Mouse (Mus musculus) liver, embryonic 12.5 days (tissue): Measurements from ENCODE around the gene Homer2. TPM values are rescaled to one million over a fixed set of nuclear protein-coding genes. Genes with fewer than 3 reads are reported as not detected.

Source experiments
- ATAC-seq: fragments of 200-750 bp; cut with Nextera tagmentation; 2 replicates; pipeline ENCODE4 v1.8.0; 2017; ENCODE audit warnings: moderate number of reproducible peaks, mild to moderate bottlenecking, moderate library complexity
- H3K27ac ChIP-seq: fragments of 300-500 bp; sonication (generic); 2 replicates; pipeline ENCODE4 v1.5.1; 2016; ENCODE audit warnings: mild to moderate bottlenecking
- H3K27me3 ChIP-seq: fragments of 300-500 bp; sonication (generic); replicated peaks from 2 replicates; pipeline ENCODE4 v1.6.1; 2016; ENCODE audit warnings: mild to moderate bottlenecking, moderate library complexity
- H3K36me3 ChIP-seq: fragments of 300-500 bp; sonication (generic); 2 replicates; pipeline ENCODE4 v1.6.1; 2016; ENCODE audit warnings: mild to moderate bottlenecking, moderate library complexity
- H3K4me1 ChIP-seq: fragments of 300-500 bp; sonication (generic); 2 replicates; pipeline ENCODE4 v1.6.1; 2016
- H3K4me2 ChIP-seq: fragments of 300-500 bp; sonication (generic); 2 replicates; pipeline ENCODE4 v1.6.1; 2016; ENCODE audit warnings: mild to moderate bottlenecking, moderate library complexity
- H3K4me3 ChIP-seq: fragments of 300-500 bp; sonication (generic); 2 replicates; pipeline ENCODE4 v1.5.1; 2016; ENCODE audit warnings: mild to moderate bottlenecking, moderate library complexity
- H3K9ac ChIP-seq: fragments of 300-500 bp; sonication (generic); 2 replicates; pipeline ENCODE4 v1.6.1; 2016; ENCODE audit warnings: mild to moderate bottlenecking, moderate library complexity
- H3K9me3 ChIP-seq: fragments of 300-500 bp; sonication (generic); replicated peaks from 2 replicates; pipeline ENCODE4 v1.6.1; 2016; ENCODE audit warnings: mild to moderate bottlenecking, moderate library complexity
- WGBS: fragments of 180-500 bp; shearing (Covaris S2); methylation state at CpG from one replicate; pipeline ENCODE4 v1.1.7; 2016; ENCODE audit not compliant: insufficient replicate concordance; 5-methylcytosine and 5-hydroxymethylcytosine counted together
- polyA plus RNA-seq: library from polyadenylated mRNA; unstranded; fragments of >200 nt; fragmentation: Nextera tagmentation; extraction: Ambion mirVana; gene quantifications from 2 replicates; pipeline ENCODE4 v1.2.1, GENCODE M21; 2016

Gene Homer2
- polyA plus RNA-seq: 8.8 and 10.0 TPM in 2 replicates

- H3K9ac ChIP-seq: peak within 1 kb of the TSS; percentile 73
- peak within 1 kb of the TSS; percentile 7; the same call in 1 of the 2 replicates for H3K27ac ChIP-seq
- 75% methylated on average over 14 of the region's 14 CpGs for WGBS
- no peaks in the 10 kb centered on the region for H3K36me3 ChIP-seq
- peaks cover 82% of the 10 kb centered on the region for H3K27me3 ChIP-seq
- peaks cover 23% of the 10 kb centered on the region for H3K4me1 ChIP-seq
- ATAC-seq: no peak
- H3K4me2 ChIP-seq: peak within 1 kb of the TSS; percentile 96
- no peaks in the 10 kb centered on the region; the same call in 1 of the 2 replicates for H3K9me3 ChIP-seq
- H3K4me3 ChIP-seq: peak within 1 kb of the TSS; percentile 71
These were observed at the start of gene Homer2 for GRCm38 (mm10) chr7:81707471-81708140. TSS of gene Homer2 (minus strand) at chr7:81707527.

GRCm38 (mm10) chr7:81747956-81748355 is 40.6 kb upstream of the Homer2 start:
- H3K4me3 ChIP-seq: no peak overlapping the region
- H3K4me1 ChIP-seq: no peaks in the 10 kb centered on the region; the same call in 1 of the 2 replicates
- H3K9ac ChIP-seq: no peak overlapping the region
- ATAC-seq: no peak
- no peaks in the 10 kb centered on the region for H3K36me3 ChIP-seq
- 73% methylated on average over 3 of the region's 3 CpGs for WGBS
- H3K27me3 ChIP-seq: no peaks in the 10 kb centered on the region
- H3K4me2 ChIP-seq: no peak overlapping the region
- no peak overlapping the region for H3K27ac ChIP-seq
- H3K9me3 ChIP-seq: no peaks in the 10 kb centered on the region

GRCm38 (mm10) chr7:81744145-81744544 is 36.8 kb upstream of the Homer2 start:
- Histone ChIP-seq H3K36me3 (no peaks in the 10 kb centered on the region), H3K9me3 (no peaks in the 10 kb centered on the region), H3K4me2 (no peak overlapping the region), H3K9ac (no peak overlapping the region), H3K27ac (no peak overlapping the region), H3K4me3 (no peak overlapping the region), H3K4me1 (peaks cover 6% of the 10 kb centered on the region), H3K27me3 (no peaks in the 10 kb centered on the region)
- 0 out of 2 replicates have a peak, but pooled peaks have one; percentile 54 for ATAC-seq
- 53% methylated on average over 4 of the region's 4 CpGs for WGBS

DNA sequence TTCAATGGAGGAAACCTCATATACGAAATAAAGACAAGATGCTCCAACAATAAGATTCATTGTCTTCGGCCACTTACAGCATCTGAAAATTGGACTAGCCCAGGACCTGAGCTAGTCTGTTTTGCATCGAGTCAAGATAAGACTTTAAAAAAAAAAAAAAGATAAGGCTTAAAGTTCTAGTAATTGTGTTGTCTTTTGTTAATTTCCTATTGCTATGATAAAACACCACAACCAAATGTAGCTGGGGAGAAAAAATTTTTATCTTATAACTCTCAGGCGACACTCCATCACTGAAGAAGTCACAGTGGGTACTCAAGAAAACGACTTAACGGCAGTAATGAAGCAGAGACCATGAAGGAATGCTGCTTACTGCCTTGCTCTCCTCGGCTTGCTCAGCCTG is 32.7 kb upstream of the Homer2 start:
- Histone ChIP-seq H3K27me3 (no peaks in the 10 kb centered on the region), H3K27ac (no peak overlapping the region), H3K4me2 (no peak overlapping the region), H3K4me1 (peaks cover 12% of the 10 kb centered on the region), H3K36me3 (no peaks in the 10 kb centered on the region), H3K9me3 (no peaks in the 10 kb centered on the region), H3K9ac (no peak overlapping the region), H3K4me3 (no peak overlapping the region)
- 63% methylated on average over 7 of the region's 7 CpGs for WGBS
- no peak for ATAC-seq

- Histone ChIP-seq H3K27me3 (no peaks in the 10 kb centered on the region), H3K4me3 (no peak overlapping the region), H3K9ac (no peak overlapping the region), H3K27ac (no peak overlapping the region), H3K36me3 (no peaks in the 10 kb centered on the region), H3K4me1 (peaks cover 12% of the 10 kb centered on the region; the same call in 1 of the 2 replicates), H3K9me3 (no peaks in the 10 kb centered on the region), H3K4me2 (no peak overlapping the region)
- no peak for ATAC-seq
- WGBS: 64% methylated on average over 8 of the region's 8 CpGs
These were observed 31.5 kb upstream of the Homer2 start for GRCm38 (mm10) chr7:81738720-81739385.

DNA sequence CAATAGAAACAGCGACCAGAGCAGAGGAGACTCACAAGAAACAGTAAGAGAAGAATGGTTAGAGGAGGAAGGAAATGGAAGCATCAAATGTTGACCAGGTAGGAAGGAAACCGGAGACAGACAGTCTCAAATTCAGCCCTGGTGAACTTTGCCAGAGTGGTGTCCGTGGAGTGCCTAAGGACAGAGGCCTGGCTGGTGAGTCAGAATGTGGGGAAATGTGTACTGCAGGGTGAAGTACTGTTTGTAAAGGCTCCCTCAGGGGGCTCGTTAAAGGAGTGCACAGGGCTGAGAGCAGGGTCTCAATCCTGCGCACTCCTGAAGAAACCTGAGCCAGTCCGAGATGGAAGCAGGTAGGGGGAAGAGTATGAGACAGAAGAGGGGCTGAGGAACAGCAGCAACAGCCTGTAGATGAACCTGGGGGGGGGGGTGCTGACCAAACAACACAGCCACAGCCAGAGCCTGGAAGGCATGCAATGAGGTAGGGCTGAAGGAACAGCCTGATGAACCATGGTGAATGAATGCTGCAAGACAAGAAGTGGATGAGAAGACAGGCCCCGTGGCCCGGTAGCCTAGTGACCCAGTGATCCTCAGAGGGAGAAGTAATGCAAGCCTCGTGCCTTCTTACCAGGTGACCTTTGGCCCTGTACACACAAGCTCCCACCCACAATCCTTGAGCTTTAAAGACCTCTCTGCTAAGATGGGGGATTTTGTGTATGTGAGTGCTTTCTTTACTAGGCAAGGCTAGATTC is 28.1 kb upstream of the Homer2 start:
- H3K9ac ChIP-seq: no peak overlapping the region
- peaks cover 13% of the 10 kb centered on the region for H3K4me1 ChIP-seq
- H3K36me3 ChIP-seq: no peaks in the 10 kb centered on the region
- H3K4me3 ChIP-seq: no peak overlapping the region
- ATAC-seq: no peak
- WGBS: 58% methylated on average over 9 of the region's 9 CpGs
- no peaks in the 10 kb centered on the region for H3K27me3 ChIP-seq
- no peak overlapping the region for H3K27ac ChIP-seq
- H3K9me3 ChIP-seq: no peaks in the 10 kb centered on the region
- H3K4me2 ChIP-seq: no peak overlapping the region

- no peaks in the 10 kb centered on the region for H3K36me3 ChIP-seq
- H3K9me3 ChIP-seq: no peaks in the 10 kb centered on the region
- H3K4me3 ChIP-seq: no peak overlapping the region
- H3K4me2 ChIP-seq: no peak overlapping the region
- H3K9ac ChIP-seq: no peak overlapping the region
- H3K27ac ChIP-seq: no peak overlapping the region
- ATAC-seq: no peak
- WGBS: 52% methylated on average over 12 of the region's 12 CpGs
- peaks cover 5% of the 10 kb centered on the region for H3K27me3 ChIP-seq
- peaks cover 14% of the 10 kb centered on the region for H3K4me1 ChIP-seq
These were observed 25.1 kb upstream of the Homer2 start for GRCm38 (mm10) chr7:81732183-81733089.

DNA sequence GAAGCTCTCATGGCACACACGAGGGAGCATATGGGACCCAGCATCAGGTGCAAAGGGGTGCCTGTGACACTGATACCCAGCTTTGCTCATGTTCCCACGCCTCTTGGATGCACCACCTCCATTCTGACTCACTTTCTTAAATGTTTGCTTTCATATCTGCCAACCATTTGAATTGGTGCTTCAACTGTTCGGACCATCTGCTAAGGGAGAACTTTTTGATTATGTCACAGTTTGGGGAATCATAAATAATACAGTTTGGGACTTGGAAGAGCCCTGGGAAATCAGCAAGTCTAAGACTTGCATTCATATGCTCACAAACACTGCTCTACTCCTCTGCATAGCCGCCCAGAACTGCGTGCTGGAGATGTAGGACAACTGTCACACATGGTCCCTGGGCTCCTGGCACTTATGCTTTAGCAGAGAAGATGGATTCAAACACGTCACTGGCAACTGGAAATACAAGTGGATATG is 23.9 kb upstream of the Homer2 start:
- no peak overlapping the region for H3K27ac ChIP-seq
- H3K9ac ChIP-seq: no peak overlapping the region
- H3K27me3 ChIP-seq: peaks cover 5% of the 10 kb centered on the region
- WGBS: 70% methylated on average over 6 of the region's 6 CpGs
- peaks cover 21% of the 10 kb centered on the region for H3K4me1 ChIP-seq
- ATAC-seq: no peak
- no peaks in the 10 kb centered on the region for H3K9me3 ChIP-seq
- H3K4me2 ChIP-seq: no peak overlapping the region
- H3K4me3 ChIP-seq: no peak overlapping the region
- H3K36me3 ChIP-seq: no peaks in the 10 kb centered on the region

GRCm38 (mm10) chr7:81729787-81730186 is 22.5 kb upstream of the Homer2 start:
- WGBS: 39% methylated on average over 9 of the region's 9 CpGs
- H3K4me1 ChIP-seq: peaks cover 32% of the 10 kb centered on the region
- no peak for ATAC-seq
- no peak overlapping the region for H3K27ac ChIP-seq
- H3K4me2 ChIP-seq: peak overlapping the region; percentile 44
- H3K4me3 ChIP-seq: peak overlapping the region; percentile 11; the same call in 1 of the 2 replicates
- H3K36me3 ChIP-seq: no peaks in the 10 kb centered on the region
- peaks cover 5% of the 10 kb centered on the region for H3K27me3 ChIP-seq
- no peaks in the 10 kb centered on the region for H3K9me3 ChIP-seq
- peak overlapping the region; percentile 26; the same call in 1 of the 2 replicates for H3K9ac ChIP-seq

DNA sequence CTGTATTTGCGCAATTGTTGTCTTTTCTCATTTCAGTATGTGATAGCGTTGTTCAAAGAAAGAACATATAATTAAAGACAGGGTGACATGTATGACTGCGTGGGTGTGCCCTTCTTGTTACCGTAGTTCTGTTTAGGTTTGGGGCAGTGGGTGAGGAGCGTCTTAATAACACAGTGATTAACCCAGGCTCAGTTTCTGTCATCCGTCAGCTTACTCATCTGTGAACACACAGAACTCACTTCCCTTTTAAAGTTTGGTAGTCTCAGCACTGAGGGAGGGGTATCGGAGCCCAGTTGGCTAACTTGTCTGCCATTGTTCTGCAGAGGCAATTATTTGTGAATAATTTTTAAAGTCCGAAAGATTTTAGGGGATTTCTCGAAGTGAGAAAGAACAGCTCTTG is 20.4 kb upstream of the Homer2 start:
- Histone ChIP-seq H3K27me3 (peaks cover 5% of the 10 kb centered on the region), H3K4me1 (peaks cover 32% of the 10 kb centered on the region), H3K9ac (no peak overlapping the region), H3K4me3 (no peak overlapping the region), H3K27ac (no peak overlapping the region), H3K4me2 (no peak overlapping the region), H3K9me3 (no peaks in the 10 kb centered on the region), H3K36me3 (no peaks in the 10 kb centered on the region)
- WGBS: 56% methylated on average over 9 of the region's 9 CpGs
- no peak for ATAC-seq

- H3K27me3 ChIP-seq: peaks cover 5% of the 10 kb centered on the region
- peaks cover 32% of the 10 kb centered on the region for H3K4me1 ChIP-seq
- WGBS: 61% methylated on average over 2 of the region's 2 CpGs
- H3K36me3 ChIP-seq: no peaks in the 10 kb centered on the region
- no peak overlapping the region for H3K4me3 ChIP-seq
- no peak for ATAC-seq
- peak overlapping the region; percentile 57 for H3K4me2 ChIP-seq
- H3K9ac ChIP-seq: no peak overlapping the region
- peak overlapping the region; percentile 56 for H3K27ac ChIP-seq
- H3K9me3 ChIP-seq: no peaks in the 10 kb centered on the region
These were observed 19.3 kb upstream of the Homer2 start for GRCm38 (mm10) chr7:81726728-81727005.
